Mouse (Mus musculus): ENCODE results near the gene Amdhd2. TPM values are rescaled to one million over a fixed set of nuclear protein-coding genes. Genes with fewer than 3 reads are reported as not detected.

Amdhd2 gene
- total RNA-seq, 2 experiments from 2014 or later, result 10.8 to 15.0 TPM

GRCm38 (mm10) chr17:24199741-24200140, 36.2 kb upstream of the Amdhd2 start:
- DNase-seq, result no peak
- intact Hi-C loops (cut with DNase I), result no loop called here

GRCm38 (mm10) chr17:24199252-24199651, 35.7 kb upstream of the Amdhd2 start:
- DNase-seq, result no peak
- intact Hi-C loops (cut with DNase I), result no loop called here

DNA sequence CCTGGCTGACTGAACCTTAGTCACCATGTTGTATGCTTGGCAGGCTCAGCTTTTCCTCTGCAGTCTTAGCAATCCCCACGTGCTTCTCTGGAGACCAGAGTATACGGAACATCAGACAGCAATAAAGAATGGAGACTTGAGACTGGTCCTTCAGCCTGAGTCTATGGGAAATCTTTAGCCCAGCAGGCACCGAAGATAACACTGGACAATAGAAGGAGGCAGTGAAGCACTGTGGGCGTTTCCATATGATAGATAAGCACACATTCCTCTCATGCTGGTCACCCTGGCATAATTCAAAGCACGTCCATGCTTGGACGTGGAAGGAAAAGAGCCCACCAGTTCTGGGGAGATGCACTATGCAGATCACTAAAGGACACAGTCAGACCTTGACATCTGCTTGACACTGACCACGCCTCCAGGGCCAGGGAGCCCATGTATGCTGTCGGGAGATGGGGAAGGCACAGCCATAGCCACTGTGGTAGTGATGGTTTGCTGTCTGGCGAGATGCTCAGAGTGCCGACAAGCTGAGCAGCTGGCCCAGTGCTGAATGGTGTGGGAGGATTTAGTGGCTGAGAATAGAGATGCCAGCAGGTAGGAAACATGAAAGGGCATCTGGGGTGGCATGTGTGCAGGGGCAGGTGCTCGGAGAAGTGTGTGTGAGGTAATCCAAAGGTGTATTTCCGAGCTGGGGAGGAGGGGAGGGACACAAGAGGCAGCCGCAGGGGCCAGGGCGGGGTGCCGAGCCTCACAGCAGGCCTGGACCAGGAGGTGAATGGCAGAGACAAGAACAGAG, 33.7 kb upstream of the Amdhd2 start:
- DNase-seq, result no peak
- intact Hi-C loops (cut with DNase I), result no loop called here

DNA sequence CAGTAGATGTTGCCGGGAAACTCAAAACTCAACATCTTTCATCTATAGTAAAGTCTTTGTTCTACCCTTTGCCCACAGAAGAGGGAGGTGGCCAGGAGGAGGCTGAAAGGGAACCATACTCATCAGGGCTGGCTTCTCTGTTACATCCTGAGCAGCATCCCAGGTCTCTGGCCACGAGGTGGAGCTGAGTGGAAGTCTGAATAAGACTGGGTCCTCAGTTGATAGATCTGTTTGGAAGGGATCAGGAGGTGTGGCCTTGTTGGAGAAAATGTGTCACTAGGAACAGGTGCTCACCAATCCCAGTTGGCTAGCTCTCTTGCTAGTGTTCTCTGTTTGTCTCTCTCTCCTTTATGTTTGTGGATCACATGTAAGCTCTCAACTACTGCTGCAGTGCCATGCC, 31.8 kb upstream of the Amdhd2 start:
- intact Hi-C loops (cut with DNase I), result no loop called here
- no peak for DNase-seq

- intact Hi-C loops (cut with DNase I), result no loop called here
- no peak for DNase-seq
Observed at GRCm38 (mm10) chr17:24193769-24194168, 30.2 kb upstream of the Amdhd2 start.

- intact Hi-C loops (cut with DNase I), result no loop called here
- DNase-seq, result no peak
Observed at GRCm38 (mm10) chr17:24193268-24193667, 29.7 kb upstream of the Amdhd2 start.

DNA sequence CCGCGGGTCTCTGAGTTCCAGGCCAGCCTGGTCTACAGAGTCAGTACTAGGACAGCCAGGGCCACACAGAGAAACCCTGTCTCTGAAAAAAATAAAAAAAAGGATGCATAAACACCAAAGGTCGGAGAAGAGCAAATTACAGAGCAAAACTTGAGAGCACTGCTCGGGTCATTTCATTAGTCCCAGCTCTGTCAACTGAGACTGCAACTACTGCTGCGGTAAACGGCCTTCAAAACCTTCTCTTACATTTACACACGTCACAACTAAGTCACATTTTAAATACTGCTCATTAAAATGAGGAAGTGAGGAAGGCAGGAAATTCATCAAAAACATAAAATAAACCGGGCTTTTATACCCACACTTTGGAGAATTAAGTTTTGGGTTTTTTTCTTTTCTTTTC, 29.3 kb upstream of the Amdhd2 start:
- intact Hi-C loops (cut with DNase I), result no loop called here

GRCm38 (mm10) chr17:24191481-24191880, 27.9 kb upstream of the Amdhd2 start:
- DNase-seq, result no peak
- intact Hi-C loops (cut with DNase I), result no loop called here

More for the DNA sequence above, 29.3 kb upstream of the Amdhd2 start:
- no peak for DNase-seq

DNA sequence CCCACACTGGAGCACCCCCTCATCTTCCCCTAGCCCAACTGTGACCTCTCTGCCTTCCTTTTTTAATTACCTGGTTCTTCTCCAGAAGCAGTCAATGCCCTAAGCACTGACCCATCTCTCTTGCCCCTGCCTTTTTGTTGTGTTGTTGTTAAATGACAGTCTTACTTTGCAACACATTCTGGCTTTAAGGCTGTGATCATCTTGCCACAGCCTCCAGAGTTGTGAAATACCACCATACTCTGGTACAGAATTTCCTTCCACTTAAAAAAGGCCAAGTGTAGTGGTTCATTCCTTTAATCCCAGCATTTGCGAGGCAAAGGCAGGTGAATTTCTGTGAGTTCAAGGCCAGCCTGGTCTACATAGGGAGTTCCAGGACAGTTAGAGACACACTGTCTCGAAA, 27.4 kb upstream of the Amdhd2 start:
- no peak for DNase-seq
- intact Hi-C loops (cut with DNase I), result no loop called here

GRCm38 (mm10) chr17:24174259-24174658, 10.7 kb upstream of the Amdhd2 start:
- DNase-seq, result no peak
- intact Hi-C loops (cut with DNase I), result loop anchor here (5.0 kb wide), 2 partner anchors 78 to 263 kb away; partner anchors contain the start of gene Ccnf

GRCm38 (mm10) chr17:24173423-24173822, 9.9 kb upstream of the Amdhd2 start:
- intact Hi-C loops (cut with DNase I), result loop anchor here (1.0 to 5.0 kb wide), 4 partner anchors 79 to 264 kb away; partner anchors contain the start of gene Ccnf
- DNase-seq, result peak; percentile 59 to 72

DNA sequence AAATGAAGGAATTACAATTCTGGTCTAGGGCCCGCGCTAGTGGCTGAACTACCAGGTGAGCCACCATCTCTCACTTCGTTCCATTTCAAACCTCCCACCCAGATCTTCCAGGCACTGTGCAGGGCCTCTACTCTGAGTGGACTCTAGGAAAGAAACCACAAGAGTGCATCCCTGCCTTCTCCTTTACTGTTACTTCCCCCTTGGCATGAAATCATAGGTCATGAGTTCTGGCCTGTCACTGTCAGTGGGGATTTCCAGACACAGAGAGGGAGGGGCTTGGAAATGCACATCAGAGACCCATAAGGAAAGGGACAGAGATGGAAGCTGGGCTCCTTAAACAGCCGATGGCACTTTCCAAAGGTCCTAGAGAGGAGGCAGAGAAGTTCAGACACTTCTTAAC, 8.2 kb upstream of the Amdhd2 start:
- DNase-seq, result no peak

DNA sequence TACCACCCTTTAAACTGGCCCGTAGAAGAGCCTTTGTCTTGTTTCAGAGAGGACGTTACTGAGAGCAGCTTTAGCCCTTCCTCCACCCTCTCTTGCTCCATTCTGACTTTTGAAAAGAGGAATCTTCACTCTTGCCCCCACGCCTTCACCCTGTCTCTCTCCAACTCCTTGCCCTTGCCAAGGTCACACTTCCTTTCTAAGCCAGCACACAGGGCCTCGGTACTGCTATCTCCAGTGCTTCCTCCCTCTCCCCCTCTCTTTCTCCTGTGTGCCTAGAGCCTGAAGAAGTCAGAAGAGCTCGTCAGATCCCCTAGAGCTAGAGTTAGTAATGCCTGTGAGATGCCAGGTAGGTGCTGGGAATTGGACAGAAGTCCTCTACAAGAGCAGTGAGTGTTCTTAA, 7.2 kb upstream of the Amdhd2 start:
- no peak for DNase-seq
- intact Hi-C loops (cut with DNase I), result loop anchor here (5.0 kb wide), 2 partner anchors 82 to 267 kb away; partner anchors contain the start of gene Ccnf

More for the DNA sequence above, 8.2 kb upstream of the Amdhd2 start:
- intact Hi-C loops (cut with DNase I), result loop anchor here (5.0 kb wide), 2 partner anchors 81 to 266 kb away; partner anchors contain the start of gene Ccnf

GRCm38 (mm10) chr17:24170125-24170524, 6.6 kb upstream of the Amdhd2 start:
- DNase-seq, result no peak
- intact Hi-C loops (cut with DNase I), result loop anchor here (5.0 kb wide), 2 partner anchors 82 to 267 kb away; partner anchors contain the start of gene Ccnf

- peak; percentile 93 to 99 for DNase-seq
- intact Hi-C loops (cut with DNase I), result loop anchor here (2.0 to 5.0 kb wide), 3 partner anchors 35 to 268 kb away; partner anchors contain the start of genes Ccnf and Tbc1d24
Observed at GRCm38 (mm10) chr17:24169317-24170065, 5.9 kb upstream of the Amdhd2 start, which contains the start of gene Atp6v0c. Gene Atp6v0c, minus strand, starts transcription at chr17:24169702.

- DNase-seq, result peak; percentile 46 to 69
- intact Hi-C loops (cut with DNase I), result loop anchor here (2.0 kb wide), 1 partner anchor 36 kb away; the partner anchor contains the start of gene Tbc1d24
Observed at GRCm38 (mm10) chr17:24168590-24169277, 5.2 kb upstream of the Amdhd2 start.

GRCm38 (mm10) chr17:24167891-24168505, 4.4 kb upstream of the Amdhd2 start:
- intact Hi-C loops (cut with DNase I), result loop anchor here (2.0 kb wide), 1 partner anchor 37 kb away; the partner anchor contains the start of gene Tbc1d24
- DNase-seq, result no peak

DNA sequence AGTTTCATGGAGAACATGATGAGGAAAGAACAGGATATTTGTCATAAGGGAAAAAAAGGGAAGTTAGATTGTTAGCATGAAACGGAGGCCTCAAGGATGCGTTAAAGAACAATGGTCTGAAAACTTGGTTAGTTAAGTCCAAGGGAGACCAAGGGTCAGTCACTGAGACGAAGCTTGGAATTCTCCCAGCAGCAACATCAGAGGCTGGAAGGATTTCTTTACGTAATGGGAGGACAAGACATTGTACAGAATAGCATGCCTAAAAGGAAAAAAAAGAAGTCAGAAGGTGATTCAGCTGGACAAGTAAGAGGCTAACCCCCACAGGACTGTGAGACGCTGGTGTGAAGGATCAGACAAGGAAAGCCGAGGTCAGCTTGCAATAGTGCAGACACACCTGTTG, 3.6 kb upstream of the Amdhd2 start:
- intact Hi-C loops (cut with DNase I), result no loop called here
- no peak for DNase-seq

DNA sequence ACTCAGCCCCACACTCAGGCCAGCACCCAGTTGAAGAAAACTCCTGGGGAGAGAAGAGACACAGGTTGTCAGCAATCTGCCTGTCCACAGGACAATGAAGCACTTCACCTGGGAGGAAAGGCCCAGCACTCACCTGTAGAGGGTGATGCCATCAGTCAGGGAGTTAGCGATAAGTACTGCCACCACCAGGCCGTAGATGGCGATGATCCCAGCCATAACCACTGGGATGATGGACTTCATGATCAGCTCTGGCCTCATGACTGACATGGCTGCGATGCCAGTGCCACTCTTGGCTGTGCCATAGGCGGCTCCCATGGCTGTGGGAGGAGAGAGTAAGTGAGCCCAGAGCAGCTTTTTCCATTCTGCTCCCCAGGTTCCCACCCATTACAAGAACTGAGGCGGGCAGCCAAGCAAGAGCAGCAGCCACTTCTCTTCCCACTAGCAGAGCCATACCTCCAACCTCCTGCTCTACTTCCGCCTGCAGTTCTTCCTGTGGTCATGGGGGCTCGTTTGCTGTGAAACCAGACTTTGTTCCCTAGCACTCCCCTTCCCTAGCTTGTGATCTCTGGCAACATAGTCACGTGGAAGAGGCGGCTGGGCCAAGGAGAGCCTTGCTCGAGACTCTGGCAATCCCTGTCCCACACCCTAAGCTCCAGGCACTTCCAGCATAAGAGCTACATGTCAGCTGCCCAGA, 1.1 kb upstream of the Amdhd2 start:
- intact Hi-C loops (cut with DNase I), result no loop called here

More for the DNA sequence above, 1.1 kb upstream of the Amdhd2 start:
- peak in 1 of 2 experiments; percentile 12 for DNase-seq
